Mouse (Mus musculus) embryonic fibroblast, embryonic 13.5 days (primary cell): Measurements from ENCODE around the gene Vil1. TPM values are rescaled to one million over a fixed set of nuclear protein-coding genes. Genes with fewer than 3 reads are reported as not detected.

Experiments used
- H3K27ac ChIP-seq: 2 replicates; pipeline ENCODE4 v1.5.1; 2012; ENCODE audit warnings: low read length, control low read depth, inconsistent platforms; ENCODE audit not compliant: insufficient read depth
- H3K4me1 ChIP-seq: 2 replicates; pipeline ENCODE4 v1.6.1; 2011; ENCODE audit warnings: low read length; ENCODE audit not compliant: control insufficient read depth, insufficient read depth
- H3K4me3 ChIP-seq: 2 replicates; pipeline ENCODE4 v1.5.1; 2011; ENCODE audit warnings: mild to moderate bottlenecking, control low read depth, low read length; ENCODE audit not compliant: insufficient read depth
- CTCF ChIP-seq: IDR thresholded peaks from 2 replicates; pipeline ENCODE4 v1.5.1; 2011; ENCODE audit warnings: mild to moderate bottlenecking, control low read depth, low read length, moderate library complexity, borderline replicate concordance; ENCODE audit not compliant: insufficient read depth
- POLR2A ChIP-seq: IDR thresholded peaks from 2 replicates; pipeline ENCODE4 v1.6.1; 2011; ENCODE audit warnings: low read depth, mild to moderate bottlenecking, control low read depth, low read length, moderate library complexity
- polyA plus RNA-seq: library from polyadenylated mRNA; stranded (reverse); fragments of >200 nt; gene quantifications from 2 replicates; pipeline ENCODE4 v1.2.4, GENCODE M21; 2011; ENCODE audit warnings: low read depth; ENCODE audit not compliant: missing spikeins, insufficient read length

Gene Vil1
- polyA plus RNA-seq, 1 experiment: not detected

GRCm38 (mm10) chr1:74437702-74438427 is 28.7 kb downstream of the Vil1 start:
- 0 out of 2 replicates have a peak, but pooled peaks cover 3% of the 10 kb centered on the region for H3K4me1 ChIP-seq

GRCm38 (mm10) chr1:74439166-74439876 is 30.1 kb downstream of the Vil1 start:
- no peak for TF ChIP-seq POLR2A
- TF ChIP-seq CTCF: no peak
- H3K27ac ChIP-seq: no peak overlapping the region
- 0 out of 2 replicates have a peak, but pooled peaks cover 3% of the 10 kb centered on the region for H3K4me1 ChIP-seq
- no peak overlapping the region for H3K4me3 ChIP-seq

More at GRCm38 (mm10) chr1:74437702-74438427, 28.7 kb downstream of the Vil1 start:
- TF ChIP-seq POLR2A (no peak), CTCF (no peak)
- no peak overlapping the region for H3K4me3 ChIP-seq
- no peak overlapping the region for H3K27ac ChIP-seq

DNA sequence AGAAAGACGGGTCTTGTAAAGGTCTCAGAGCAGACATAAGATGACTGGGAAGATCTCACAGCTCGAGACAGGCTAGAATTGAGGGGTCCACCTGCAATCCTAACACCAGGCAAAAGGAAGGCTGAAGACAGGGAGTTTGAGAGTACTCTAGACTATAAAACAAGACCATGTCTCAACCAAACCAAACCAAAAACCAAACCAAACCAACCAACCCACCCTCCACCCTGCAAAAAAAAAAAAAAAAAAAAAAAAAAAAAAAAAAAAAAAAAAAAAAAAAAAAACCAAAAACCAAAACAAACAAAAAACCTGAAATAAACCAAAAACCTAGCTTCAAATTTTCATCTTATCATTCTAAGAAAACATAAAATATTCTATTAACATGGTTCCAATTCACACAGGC is 35.4 kb downstream of the Vil1 start:
- TF ChIP-seq CTCF (no peak), POLR2A (no peak)
- Histone ChIP-seq H3K4me3 (no peak overlapping the region), H3K27ac (no peak overlapping the region), H3K4me1 (no peaks in the 10 kb centered on the region)

GRCm38 (mm10) chr1:74452611-74453045 is 43.5 kb downstream of the Vil1 start:
- TF ChIP-seq POLR2A: no peak
- TF ChIP-seq CTCF: no peak
- H3K4me3 ChIP-seq: no peak overlapping the region
- H3K27ac ChIP-seq: no peak overlapping the region

DNA sequence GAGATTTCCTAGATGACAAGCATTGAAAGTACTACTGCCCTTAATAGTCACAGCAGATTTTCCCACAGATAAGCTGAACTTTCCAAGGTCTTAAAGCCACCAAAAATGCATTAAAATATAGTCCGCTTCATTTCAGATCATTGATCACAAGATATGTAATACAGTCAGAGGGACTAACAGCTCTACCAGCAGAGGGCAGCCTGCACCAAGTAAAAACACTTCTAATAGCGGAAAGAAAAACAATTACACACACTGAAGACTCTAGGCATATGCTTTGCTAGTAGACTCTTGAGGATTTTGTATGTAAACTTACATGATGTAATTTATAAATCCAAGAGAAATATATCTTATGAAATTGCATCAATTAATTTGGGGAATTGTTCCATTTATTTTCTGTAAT is 51.1 kb downstream of the Vil1 start:
- H3K27ac ChIP-seq: no peak overlapping the region
- TF ChIP-seq CTCF: no peak
- no peak overlapping the region for H3K4me3 ChIP-seq
- no peaks in the 10 kb centered on the region for H3K4me1 ChIP-seq

More at GRCm38 (mm10) chr1:74452611-74453045, 43.5 kb downstream of the Vil1 start:
- no peaks in the 10 kb centered on the region for H3K4me1 ChIP-seq

Other genes with a start within 250 kb of the Vil1 start
- not detected in 2 replicates for gene Cxcr1, start 214.7 kb upstream of the Vil1 start, polyA plus RNA-seq
- gene Arpc2, start 173.3 kb upstream of the Vil1 start, polyA plus RNA-seq: 446 and 515 TPM in 2 replicates
- 0.92 and 1.3 TPM in 2 replicates for gene Gpbar1, start 130.8 kb upstream of the Vil1 start, polyA plus RNA-seq
- 85.7 and 90.3 TPM in 2 replicates for gene Aamp, start 124.6 kb upstream of the Vil1 start, polyA plus RNA-seq
- 19.6 and 21.5 TPM in 2 replicates for gene Pnkd, start 124.4 kb upstream of the Vil1 start, polyA plus RNA-seq
- gene Tmbim1, start 103.8 kb upstream of the Vil1 start, polyA plus RNA-seq: 88.6 and 115 TPM in 2 replicates
- gene Catip, start 47.3 kb upstream of the Vil1 start, polyA plus RNA-seq: 3.6 and 3.7 TPM in 2 replicates
- gene Slc11a1, start 34.2 kb upstream of the Vil1 start, polyA plus RNA-seq: 1.1 TPM in 1 of 2 replicates, not detected in the other
- 58.6 and 78.6 TPM in 2 replicates for gene Ctdsp1, start 17.9 kb upstream of the Vil1 start, polyA plus RNA-seq
- 50.7 and 51.9 TPM in 2 replicates for gene Cnot9, start 96.7 kb downstream of the Vil1 start, polyA plus RNA-seq
- 0.30 and 1.8 TPM in 2 replicates for gene Plcd4, start 133.5 kb downstream of the Vil1 start, polyA plus RNA-seq
- gene Usp37, start 134.9 kb downstream of the Vil1 start, polyA plus RNA-seq: 15.8 and 21.0 TPM in 2 replicates
- 12.6 and 15.1 TPM in 2 replicates for gene Zfp142, start 178.9 kb downstream of the Vil1 start, polyA plus RNA-seq
- gene Bcs1l, start 178.9 kb downstream of the Vil1 start, polyA plus RNA-seq: 14.5 and 16.8 TPM in 2 replicates
- 50.6 and 56.1 TPM in 2 replicates for gene Rnf25, start 192.0 kb downstream of the Vil1 start, polyA plus RNA-seq
- 4.4 and 7.0 TPM in 2 replicates for gene Stk36, start 192.1 kb downstream of the Vil1 start, polyA plus RNA-seq